In the genomic region with DNA sequence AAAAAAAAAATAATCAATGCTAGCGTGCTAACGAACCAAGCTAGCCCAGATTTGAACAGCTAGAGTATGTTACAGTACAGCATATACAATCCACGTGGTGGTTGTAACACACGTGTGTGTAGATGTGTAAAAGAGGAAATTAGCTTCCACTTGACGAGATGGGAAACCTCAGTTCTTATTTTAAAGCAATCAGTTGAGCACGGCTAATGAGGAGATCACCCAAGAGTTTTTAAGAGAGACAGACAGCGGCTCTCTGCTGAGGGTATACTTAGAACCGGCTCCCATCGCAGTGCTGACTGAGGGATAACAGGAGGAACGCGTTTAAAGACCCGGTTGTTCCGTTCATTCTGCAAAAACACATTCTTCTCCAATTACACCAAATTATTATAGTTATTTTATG, we compare ENCODE assay signal across 22 mouse cellular contexts.
A peak's percentile ranks its signal among the peaks of the same experiment; 100 is the strongest.
DNase-seq lines count a peak whose midpoint lies in the region; ATAC-seq lines count a peak whose summit lies in the region.
"Had no signal": no experiment of that assay in that cellular context is flagged by ENCODE, and none has a peak within 500 bp of the region (broad histone marks: within the 10 kb centered on the region; RNA-seq: fewer than 3 reads in every experiment).

No protein-coding gene starts in this region.

- ATAC-seq in forebrain, embryonic 12.5 days (ENCODE audit: low FRiP score): peak; percentile 39; the same call in 1 of the 2 replicates
- no peak for ATAC-seq in forebrain, embryonic 16.5 days
- ATAC-seq in lung, embryonic 16.5 days (ENCODE audit: low read depth): peak; percentile 12; the same call in 1 of the 2 replicates
- ATAC-seq in forebrain, embryonic 13.5 days: peak; percentile 30; the same call in 1 of the 2 replicates
- ATAC-seq: inflammation-experienced regulatory T-cells, adult 6 months had no signal

- H3K27me3 ChIP-seq in forebrain, embryonic 12.5 days: no peaks in the 10 kb centered on the region
- no peaks in the 10 kb centered on the region for H3K27me3 ChIP-seq in forebrain, embryonic 16.5 days (replicated peaks; ENCODE audit: control insufficient read depth, insufficient read depth, low read length)
- no peaks in the 10 kb centered on the region for H3K27me3 ChIP-seq in lung, embryonic 16.5 days (ENCODE audit: control insufficient read depth, insufficient read depth, low read depth, low read length)
- 0 out of 2 replicates have a peak, but pooled peaks cover 2% of the 10 kb centered on the region for H3K27me3 ChIP-seq in forebrain, embryonic 13.5 days
- H3K27me3 ChIP-seq: CH12.LX; heart, embryonic 13.5 days; hindbrain, embryonic 13.5 days; kidney, embryonic 15.5 days; liver, embryonic 13.5 days had no signal

- H3K27ac ChIP-seq in forebrain, embryonic 12.5 days: no peak overlapping the region
- H3K27ac ChIP-seq in forebrain, embryonic 16.5 days (ENCODE audit: low read length): no peak overlapping the region
- peak overlapping the region; percentile 72 for H3K27ac ChIP-seq in lung, embryonic 16.5 days (ENCODE audit: low read length)
- H3K27ac ChIP-seq in forebrain, embryonic 13.5 days: no peak overlapping the region
- H3K27ac ChIP-seq: gastrocnemius, adult 2 months; heart, embryonic 13.5 days; hindbrain, embryonic 13.5 days; kidney, embryonic 15.5 days; layer of hippocampus, adult 2 months; left cerebral cortex, adult 2 months; liver, embryonic 13.5 days had no signal

- peaks cover 11% of the 10 kb centered on the region for H3K4me1 ChIP-seq in forebrain, embryonic 12.5 days
- no peaks in the 10 kb centered on the region for H3K4me1 ChIP-seq in forebrain, embryonic 16.5 days (replicated peaks; ENCODE audit: control insufficient read depth, insufficient read depth, low read length)
- H3K4me1 ChIP-seq in lung, embryonic 16.5 days (replicated peaks; ENCODE audit: control insufficient read depth, insufficient read depth, low read length): peaks cover 8% of the 10 kb centered on the region
- peaks cover 10% of the 10 kb centered on the region for H3K4me1 ChIP-seq in forebrain, embryonic 13.5 days
- H3K4me1 ChIP-seq: heart, embryonic 13.5 days; liver, embryonic 13.5 days had no signal

- no peaks in the 10 kb centered on the region for H3K9me3 ChIP-seq in forebrain, embryonic 12.5 days
- H3K9me3 ChIP-seq in forebrain, embryonic 16.5 days (ENCODE audit: control insufficient read depth, low read length): no peaks in the 10 kb centered on the region
- no peaks in the 10 kb centered on the region for H3K9me3 ChIP-seq in lung, embryonic 16.5 days (ENCODE audit: control insufficient read depth, low read length)
- H3K9me3 ChIP-seq in forebrain, embryonic 13.5 days (replicated peaks): no peaks in the 10 kb centered on the region
- H3K9me3 ChIP-seq: heart, embryonic 13.5 days; hindbrain, embryonic 13.5 days; kidney, embryonic 15.5 days; liver, embryonic 13.5 days had no signal

- WGBS in forebrain, embryonic 12.5 days: 40% methylated on average over 13 of the region's 13 CpGs
- 26% methylated on average over 13 of the region's 13 CpGs for WGBS in forebrain, embryonic 16.5 days
- 58% methylated on average over 13 of the region's 13 CpGs for WGBS in lung, embryonic 16.5 days
- 23% methylated on average over 13 of the region's 13 CpGs for WGBS in forebrain, embryonic 13.5 days

- DNase-seq in lung, postnatal 10 days: no peak
- DNase-seq in retina, postnatal 1 day: peak; percentile 64
- DNase-seq in frontal cortex, postnatal 10 days (ENCODE audit: low spot score in 2 of 2): no peak
- DNase-seq in spleen, adult 12 weeks (ENCODE audit: low spot score): no peak
- DNase-seq: cerebellum, adult 9-10 months; gastrocnemius, adult 2 months; heart, adult 11 months; left cerebral cortex, postnatal 4 days; liver, embryonic 13.5 days; right cerebral cortex, postnatal 4 days; thymus, postnatal 36 days had no signal

- H3K9ac ChIP-seq in forebrain, embryonic 12.5 days: no peak overlapping the region
- H3K9ac ChIP-seq in forebrain, embryonic 16.5 days (replicated peaks; ENCODE audit: low read depth, low read length): no peak overlapping the region
- H3K9ac ChIP-seq in lung, embryonic 16.5 days (ENCODE audit: low read length): no peak overlapping the region
- no peak overlapping the region for H3K9ac ChIP-seq in forebrain, embryonic 13.5 days
- H3K9ac ChIP-seq: heart, embryonic 13.5 days; hindbrain, embryonic 13.5 days; kidney, embryonic 15.5 days; liver, embryonic 13.5 days had no signal

- H3K4me3 ChIP-seq in forebrain, embryonic 12.5 days (replicated peaks): no peak overlapping the region
- no peak overlapping the region for H3K4me3 ChIP-seq in forebrain, embryonic 16.5 days (replicated peaks; ENCODE audit: low read length)
- H3K4me3 ChIP-seq in lung, embryonic 16.5 days (ENCODE audit: low read length): no peak overlapping the region
- no peak overlapping the region for H3K4me3 ChIP-seq in forebrain, embryonic 13.5 days
- H3K4me3 ChIP-seq: gastrocnemius, adult 2 months; heart, embryonic 13.5 days; hindbrain, embryonic 13.5 days; kidney, embryonic 15.5 days; layer of hippocampus, adult 2 months; left cerebral cortex, adult 2 months; liver, embryonic 13.5 days had no signal

- H3K4me2 ChIP-seq in forebrain, embryonic 12.5 days: no peak overlapping the region
- H3K4me2 ChIP-seq in forebrain, embryonic 16.5 days (ENCODE audit: low read length): no peak overlapping the region
- no peak overlapping the region for H3K4me2 ChIP-seq in lung, embryonic 16.5 days (ENCODE audit: low read depth, low read length)
- no peak overlapping the region for H3K4me2 ChIP-seq in forebrain, embryonic 13.5 days
- H3K4me2 ChIP-seq: heart, embryonic 13.5 days; hindbrain, embryonic 13.5 days; kidney, embryonic 15.5 days; liver, embryonic 13.5 days had no signal

- H3K36me3 ChIP-seq in forebrain, embryonic 12.5 days (replicated peaks): no peaks in the 10 kb centered on the region
- H3K36me3 ChIP-seq in forebrain, embryonic 16.5 days (ENCODE audit: control insufficient read depth, insufficient read depth): no peaks in the 10 kb centered on the region
- no peaks in the 10 kb centered on the region for H3K36me3 ChIP-seq in lung, embryonic 16.5 days (ENCODE audit: control insufficient read depth, insufficient read depth, low read length)
- H3K36me3 ChIP-seq in forebrain, embryonic 13.5 days (ENCODE audit: poor library complexity, severe bottlenecking): no peaks in the 10 kb centered on the region
- H3K36me3 ChIP-seq: heart, embryonic 13.5 days; hindbrain, embryonic 13.5 days; kidney, embryonic 15.5 days; liver, embryonic 13.5 days had no signal
